Mouse (Mus musculus): ENCODE measurements around the gene Spint1.

The Spint1 gene

DNA sequence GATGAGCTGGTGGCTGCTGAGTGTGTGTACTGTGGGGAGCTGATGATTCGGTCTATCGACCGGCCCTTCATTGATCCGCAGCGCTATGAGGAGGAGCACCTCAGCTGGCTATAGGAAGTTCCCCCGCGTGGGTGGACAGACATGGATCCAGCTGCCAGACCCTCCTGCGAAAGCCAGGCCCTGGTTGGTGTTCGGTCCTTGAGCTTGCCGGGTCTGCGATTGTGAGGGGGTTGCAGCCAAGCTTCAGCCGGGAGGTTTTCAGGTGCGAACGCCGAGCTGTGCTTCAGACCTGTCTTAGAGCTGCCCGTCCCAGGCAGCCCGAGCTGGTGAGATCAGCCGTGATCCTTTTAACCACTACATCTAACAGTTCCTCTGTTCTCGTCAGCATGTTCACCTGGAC is 60.3 kb downstream of the Spint1 start:
- ChIA-PET POLR2A (interaction anchor here in 3 of 4 experiments (0.6 to 4.8 kb wide), 18 partner anchors 9 to 219 kb away, joined by 3 to 45 read pairs (median 4); partner anchors contain the start of genes Vps18 (in 2 of the 3), Chac1 (in 1 of the 3), Dll4 (in 1 of the 3) and Ino80 (in 1 of the 3)), CTCF (interaction anchor here (0.5 to 4.4 kb wide), 24 partner anchors 9 to 217 kb away, joined by 3 to 37 read pairs (median 6); partner anchors contain the start of genes Vps18 (in 4 of the 4) and Rhov (in 1 of the 4))

DNA sequence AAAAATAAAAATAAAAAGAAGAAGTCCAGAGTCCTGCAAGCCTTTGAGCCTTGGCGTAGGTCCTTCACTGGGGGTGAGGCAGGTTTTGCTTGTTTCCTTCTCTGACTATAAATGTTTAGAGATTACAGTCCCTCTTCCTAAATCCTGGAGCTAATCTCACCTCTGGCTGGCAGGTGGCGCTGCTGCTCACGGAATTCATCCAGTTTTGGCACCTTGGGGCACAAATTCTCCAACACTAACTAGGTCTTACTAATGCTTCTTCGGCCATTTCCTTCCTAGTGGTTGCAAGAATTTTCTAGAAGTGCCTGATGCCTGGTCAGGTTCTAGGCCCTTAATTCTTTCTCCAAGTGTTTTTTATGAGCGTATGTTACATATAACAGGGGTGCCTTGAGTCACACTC is 61.2 kb downstream of the Spint1 start:
- CTCF ChIA-PET = interaction anchor here (0.6 to 4.4 kb wide), 41 partner anchors 9 to 313 kb away, joined by 3 to 37 read pairs (median 4); partner anchors contain the start of genes Vps18 (in 4 of the 4), Dll4 (in 2 of the 4) and Chac1 (in 1 of the 4)
- POLR2A ChIA-PET = interaction anchor here in 3 of 4 experiments (0.6 to 4.8 kb wide), 23 partner anchors 9 to 367 kb away, joined by 3 to 45 read pairs (median 4); partner anchors contain the start of genes Vps18 (in 3 of the 3), Ino80 (in 2 of the 3) and Chac1 (in 1 of the 3)

DNA sequence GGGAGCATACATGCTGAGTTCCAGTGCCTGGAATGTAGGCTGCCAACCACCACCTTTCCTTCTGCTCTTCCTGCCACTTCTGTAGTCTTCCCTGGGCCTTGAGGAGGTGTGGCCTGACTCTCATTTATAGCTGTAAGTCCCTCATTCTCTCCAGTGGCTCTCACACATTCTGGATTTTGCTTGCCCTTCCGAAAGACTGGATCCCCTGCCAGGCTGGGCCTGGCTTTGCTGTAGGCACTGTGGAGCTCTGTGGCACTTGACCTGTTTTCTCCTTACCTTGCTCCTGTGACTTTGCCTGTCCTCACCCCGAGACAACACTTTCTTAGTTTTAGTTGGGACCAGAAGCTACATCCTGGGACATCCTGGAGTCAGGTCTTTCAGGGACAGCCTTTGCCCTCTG is 61.7 kb downstream of the Spint1 start:
- ChIA-PET POLR2A (interaction anchor here in 3 of 4 experiments (0.6 to 4.8 kb wide), 25 partner anchors 8 to 366 kb away, joined by 3 to 45 read pairs (median 5); partner anchors contain the start of genes Vps18 (in 3 of the 3), Ino80 (in 2 of the 3) and Chac1 (in 1 of the 3)), CTCF (interaction anchor here (0.5 to 4.4 kb wide), 44 partner anchors 9 to 313 kb away, joined by 3 to 37 read pairs (median 4); partner anchors contain the start of genes Vps18 (in 4 of the 4), Dll4 (in 2 of the 4), Chac1 (in 1 of the 4) and Rhov (in 1 of the 4))

All from embryonic stem cell, embryonic (primary cell).